Mouse (Mus musculus) T-cell, adult 2 months (primary cell): Measurements from ENCODE around the gene Cnpy3.
"Not testable (repeated sequence)": the region's sequence is repeated elsewhere in the genome, so short reads cannot be mapped to it uniquely, and the experiment has no call there.

Experiments used
- DNase-seq: peaks from one replicate; pipeline ENCODE4 v3.0.0; 2022; ENCODE audit warnings: low spot score

The Cnpy3 gene

GRCm38 (mm10) chr17:46751794-46752556 lies at the start of gene Cnpy3:
Gene Cnpy3 (minus strand): TSS chr17:46752214.
- peak; percentile 99 for DNase-seq

GRCm38 (mm10) chr17:46801761-46802160 lies 49.7 kb upstream of the Cnpy3 start:
- DNase-seq: no peak

GRCm38 (mm10) chr17:46799680-46800079 lies 47.7 kb upstream of the Cnpy3 start:
- DNase-seq: no peak

GRCm38 (mm10) chr17:46797386-46797785 lies 45.4 kb upstream of the Cnpy3 start:
- no peak for DNase-seq

- DNase-seq: no peak
Measured at GRCm38 (mm10) chr17:46796743-46797142, 44.7 kb upstream of the Cnpy3 start.

GRCm38 (mm10) chr17:46792963-46793362 lies 40.9 kb upstream of the Cnpy3 start:
- no peak for DNase-seq

- not testable (repeated sequence) for DNase-seq
Measured at GRCm38 (mm10) chr17:46787974-46788373, 36.0 kb upstream of the Cnpy3 start.

GRCm38 (mm10) chr17:46786952-46787351 lies 34.9 kb upstream of the Cnpy3 start:
- no peak for DNase-seq

- no peak for DNase-seq
Measured at GRCm38 (mm10) chr17:46783222-46783565, 31.2 kb upstream of the Cnpy3 start.

- DNase-seq: peak; percentile 93
Measured at GRCm38 (mm10) chr17:46782341-46783221, 30.6 kb upstream of the Cnpy3 start, which contains the start of gene Rpl7l1. Gene Rpl7l1 (minus strand): TSS chr17:46782672.

GRCm38 (mm10) chr17:46781876-46782275 lies 29.9 kb upstream of the Cnpy3 start:
- DNase-seq: no peak

- DNase-seq: no peak
Measured at GRCm38 (mm10) chr17:46776087-46776486, 24.1 kb upstream of the Cnpy3 start.

GRCm38 (mm10) chr17:46775070-46775469 lies 23.1 kb upstream of the Cnpy3 start:
- DNase-seq: no peak

- DNase-seq: no peak
Measured at GRCm38 (mm10) chr17:46774131-46774472, 22.1 kb upstream of the Cnpy3 start.

- DNase-seq: no peak
Measured at GRCm38 (mm10) chr17:46773278-46774130, 21.5 kb upstream of the Cnpy3 start.

GRCm38 (mm10) chr17:46772404-46773277 lies 20.6 kb upstream of the Cnpy3 start, which contains the start of gene 2310039H08Rik:
Gene 2310039H08Rik (plus strand): TSS chr17:46772635.
- DNase-seq: peak; percentile 78

GRCm38 (mm10) chr17:46772038-46772403 lies 20.0 kb upstream of the Cnpy3 start:
- DNase-seq: no peak

GRCm38 (mm10) chr17:46771616-46772015 lies 19.6 kb upstream of the Cnpy3 start:
- DNase-seq: no peak

- DNase-seq: no peak
Measured at GRCm38 (mm10) chr17:46771025-46771424, 19.0 kb upstream of the Cnpy3 start.

GRCm38 (mm10) chr17:46770546-46770945 lies 18.5 kb upstream of the Cnpy3 start:
- DNase-seq: no peak

GRCm38 (mm10) chr17:46767868-46768267 lies 15.9 kb upstream of the Cnpy3 start:
- no peak for DNase-seq
